Mouse (Mus musculus) CH12.LX (cell line): ENCODE measurements around the gene Picalm. TPM values are rescaled to one million over a fixed set of nuclear protein-coding genes. Genes with fewer than 3 reads are reported as not detected.

Experiments
- DNase-seq: peaks from one replicate; pipeline ENCODE4 v3.0.0-alpha.2; 2013; ENCODE audit errors: extremely low read depth
- H3K27ac ChIP-seq: 2 replicates; pipeline ENCODE4 v1.5.1; 2012; ENCODE audit warnings: low read depth, mild to moderate bottlenecking, control low read depth, moderate library complexity; ENCODE audit not compliant: insufficient read depth
- H3K27me3 ChIP-seq: replicated peaks from 2 replicates; pipeline ENCODE3; 2012; ENCODE audit warnings: inconsistent platforms
- H3K36me3 ChIP-seq, 2 experiments: replicated peaks in 1 of 2; 2 replicates each; pipeline versions ENCODE3 to v1.6.1; 2012; ENCODE audit warnings: inconsistent platforms in 1 of 2, low read length in 1 of 2, mild to moderate bottlenecking in 1 of 2, mixed read lengths in 1 of 2, moderate library complexity in 1 of 2; ENCODE audit not compliant: control insufficient read depth in 1 of 2, insufficient read depth in 1 of 2
- H3K4me1 ChIP-seq, 2 experiments: 2 replicates each; pipeline ENCODE4 v1.6.1; 2012; ENCODE audit warnings: inconsistent platforms in 1 of 2, moderate library complexity in 1 of 2; ENCODE audit not compliant: insufficient read depth in 2 of 2, control insufficient read depth in 1 of 2
- H3K4me2 ChIP-seq: 2 replicates; pipeline ENCODE4 v1.6.1; 2012; ENCODE audit warnings: low read depth, mild to moderate bottlenecking, control low read depth; ENCODE audit not compliant: poor library complexity, insufficient read depth, severe bottlenecking
- H3K4me3 ChIP-seq, 3 experiments: fragments of 150-350 bp in 1 of 3; sonication (generic) in 1 of 3; replicated peaks in 1 of 3; 2 replicates each; pipeline versions ENCODE3 to v1.5.1; 2011 to 2012; ENCODE audit warnings: low read depth in 2 of 3, low read length in 2 of 3, mild to moderate bottlenecking in 2 of 3, moderate library complexity in 2 of 3, control low read depth in 1 of 3, improper control_type of control experiment in 1 of 3, inconsistent platforms in 1 of 3, mixed read lengths in 1 of 3; ENCODE audit not compliant: poor library complexity in 1 of 3
- H3K79me2 ChIP-seq: replicated peaks from 2 replicates; pipeline ENCODE4 v1.6.1; 2012; ENCODE audit warnings: mild to moderate bottlenecking, moderate library complexity; ENCODE audit not compliant: control insufficient read depth, poor library complexity, insufficient read depth, severe bottlenecking; ENCODE audit errors: extremely low read depth
- H3K9ac ChIP-seq: 2 replicates; pipeline ENCODE4 v1.6.1; 2012; ENCODE audit warnings: low read depth, mild to moderate bottlenecking, control low read depth, moderate library complexity; ENCODE audit not compliant: insufficient read depth
- H3K9me3 ChIP-seq: replicated peaks from 2 replicates; pipeline ENCODE3; 2012; ENCODE audit warnings: low read length, inconsistent platforms, mixed read lengths
- BHLHE40 ChIP-seq: IDR thresholded peaks from 2 replicates; pipeline ENCODE4 v1.6.1; 2011; ENCODE audit warnings: mild to moderate bottlenecking, low read depth, low read length, improper control_type of control experiment
- CHD2 ChIP-seq: IDR thresholded peaks from 2 replicates; pipeline ENCODE4 v1.6.1; 2011; ENCODE audit warnings: low read length, improper control_type of control experiment
- CTCF ChIP-seq, 2 experiments: IDR thresholded peaks in 1 of 2; conservative IDR thresholded peaks in 1 of 2; 2 replicates each; pipeline ENCODE4 v1.5.1; 2011 to 2012; ENCODE audit warnings: low read depth in 2 of 2, low read length in 2 of 2, improper control_type of control experiment in 1 of 2, inconsistent platforms in 1 of 2, mild to moderate bottlenecking in 1 of 2, moderate library complexity in 1 of 2
- ELF1 ChIP-seq: IDR thresholded peaks from 2 replicates; pipeline ENCODE4 v1.6.1; 2014; ENCODE audit warnings: low read depth, mild to moderate bottlenecking, inconsistent platforms, low read length, improper control_type of control experiment
- EP300 ChIP-seq: IDR thresholded peaks from 2 replicates; pipeline ENCODE4 v1.6.1; 2011; ENCODE audit warnings: low read length, improper control_type of control experiment
- ETS1 ChIP-seq: conservative IDR thresholded peaks from 2 replicates; pipeline ENCODE4 v1.6.1; 2012; ENCODE audit warnings: low read depth, mild to moderate bottlenecking, inconsistent platforms, low read length, improper control_type of control experiment, moderate library complexity
- GABPA ChIP-seq: IDR thresholded peaks from 2 replicates; pipeline ENCODE4 v1.6.1; 2012; ENCODE audit warnings: low read depth, low read length, improper control_type of control experiment, inconsistent platforms; ENCODE audit not compliant: insufficient replicate concordance
- HCFC1 ChIP-seq: IDR thresholded peaks from 2 replicates; pipeline ENCODE4 v1.6.1; 2012; ENCODE audit warnings: low read depth, mild to moderate bottlenecking, inconsistent platforms, low read length, improper control_type of control experiment
- JUND ChIP-seq: conservative IDR thresholded peaks from 2 replicates; pipeline ENCODE4 v1.6.1; 2011; ENCODE audit warnings: low read depth, low read length, improper control_type of control experiment
- MAX ChIP-seq: IDR thresholded peaks from 2 replicates; pipeline ENCODE4 v1.6.1; 2011; ENCODE audit warnings: low read length, improper control_type of control experiment
- MAZ ChIP-seq: IDR thresholded peaks from 2 replicates; pipeline ENCODE4 v1.6.1; 2012; ENCODE audit warnings: low read depth, mild to moderate bottlenecking, inconsistent platforms, low read length, improper control_type of control experiment, moderate library complexity
- MEF2A ChIP-seq: IDR thresholded peaks from 2 replicates; pipeline ENCODE4 v1.6.1; 2014; ENCODE audit warnings: low read depth, mild to moderate bottlenecking, inconsistent platforms, low read length, improper control_type of control experiment, borderline replicate concordance
- MXI1 ChIP-seq: IDR thresholded peaks from 2 replicates; pipeline ENCODE4 v1.6.1; 2011; ENCODE audit warnings: mild to moderate bottlenecking, low read depth, low read length, improper control_type of control experiment
- MYC ChIP-seq: IDR thresholded peaks from 2 replicates; pipeline ENCODE4 v1.6.1; 2011; ENCODE audit warnings: low read depth, mild to moderate bottlenecking, improper control_type of control experiment, low read length
- NRF1 ChIP-seq: IDR thresholded peaks from 2 replicates; pipeline ENCODE4 v1.6.1; 2014; ENCODE audit warnings: low read depth, mild to moderate bottlenecking, inconsistent platforms, low read length, improper control_type of control experiment, moderate library complexity
- PAX5 ChIP-seq: IDR thresholded peaks from 2 replicates; pipeline ENCODE4 v1.6.1; 2012; ENCODE audit warnings: low read length, inconsistent platforms, mixed read lengths
- POLR2A ChIP-seq: IDR thresholded peaks from 2 replicates; pipeline ENCODE4 v1.6.1; 2011; ENCODE audit warnings: low read depth, mild to moderate bottlenecking, improper control_type of control experiment, low read length
- RCOR1 ChIP-seq: conservative IDR thresholded peaks from 2 replicates; pipeline ENCODE4 v1.6.1; 2012; ENCODE audit warnings: low read depth, mild to moderate bottlenecking, inconsistent platforms, low read length, improper control_type of control experiment
- SIN3A ChIP-seq: IDR thresholded peaks from 2 replicates; pipeline ENCODE4 v1.6.1; 2012; ENCODE audit warnings: low read length, improper control_type of control experiment, inconsistent platforms
- SMC3 ChIP-seq: IDR thresholded peaks from 2 replicates; pipeline ENCODE4 v1.6.1; 2011; ENCODE audit warnings: low read depth, low read length, improper control_type of control experiment
- ZKSCAN1 ChIP-seq: IDR thresholded peaks from 2 replicates; pipeline ENCODE4 v1.6.1; 2012; ENCODE audit warnings: low read depth, inconsistent platforms, low read length, improper control_type of control experiment, borderline replicate concordance
- ZNF384 ChIP-seq: IDR thresholded peaks from 2 replicates; pipeline ENCODE4 v1.6.1; 2012; ENCODE audit warnings: low read depth, low read length, improper control_type of control experiment, inconsistent platforms
- dilution Hi-C: fragments of 300-500 bp; cut with MboI; formaldehyde crosslinking; loops from 2 replicates; pipeline ENCODE4 v1.14.3; 2020; ENCODE audit warnings: low sequenced_read_pairs; ENCODE audit not compliant: extremely low pct_unique_long_range_greater_than_20kb, extremely low pct_ligation_motif_present
- in situ Hi-C: fragments of 300-500 bp; cut with MboI; formaldehyde crosslinking; loops from 3 replicates; pipeline ENCODE4 v1.14.3; 2019; ENCODE audit warnings: low sequenced_read_pairs, low pct_ligation_motif_present, low pct_unique_long_range_greater_than_20kb, mixed read lengths
- polyA plus RNA-seq: library from polyadenylated mRNA; unstranded; fragments of >175 nt; gene quantifications from 2 replicates; pipeline ENCODE4 v1.2.1, GENCODE M21; 2012; ENCODE audit warnings: low read depth; ENCODE audit not compliant: insufficient read length
- total RNA-seq, 2 experiments: library from RNA; depleted of rRNA; stranded (reverse); fragments of 300-350 nt in 1 of 2; fragments of >200 nt in 1 of 2; gene quantifications; 2 replicates each; pipeline ENCODE4 v1.2.3; 2012 to 2014

The Picalm gene
- total and polyA plus RNA-seq, 3 experiments, result 27.6 to 94.3 (median 53.4) TPM

- H3K27me3 ChIP-seq, result no peaks in the 10 kb centered on the region
- H3K9ac ChIP-seq, result peak overlapping the region; percentile 92
- no peaks in the 10 kb centered on the region for H3K9me3 ChIP-seq
- no peak for DNase-seq
- peak overlapping the region; percentile 100 for H3K4me2 ChIP-seq
- dilution Hi-C loops (no loop called here), in situ Hi-C loops (no loop called here)
- TF ChIP-seq CTCF (conservative IDR thresholded peaks at IDR 0.05 in 1 of 2, IDR thresholded peaks at IDR 0.05 in 1 of 2; ENCODE audit: low read depth in 2 of 2, low read length in 2 of 2) (no peak), MXI1 (peak; percentile 49; the same call in 1 of the 2 replicates), MEF2A (no peak), RCOR1 (no peak), BHLHE40 (peak; percentile 5; the same call in 1 of the 2 replicates), ETS1 (no peak), ZKSCAN1 (no peak), SIN3A (peak; percentile 75)
- no peak overlapping the region for H3K27ac ChIP-seq
- H3K36me3 ChIP-seq, result no peaks in the 10 kb centered on the region
- H3K4me3 ChIP-seq, result peak overlapping the region; percentile 78 to 94 (median 91)
- peaks cover 2 to 44% of the 10 kb centered on the region in 2 experiments for H3K4me1 ChIP-seq
- peaks cover 48% of the 10 kb centered on the region for H3K79me2 ChIP-seq
Measured at GRCm38 (mm10) chr7:90131376-90131651, 1.3 kb downstream of the Picalm start.

- Histone ChIP-seq H3K36me3 (peaks cover 0 to 3% of the 10 kb centered on the region in 2 experiments), H3K9ac (peak overlapping the region; percentile 92), H3K27me3 (no peaks in the 10 kb centered on the region), H3K4me1 (peaks cover 2 to 49% of the 10 kb centered on the region in 2 experiments), H3K9me3 (no peaks in the 10 kb centered on the region), H3K27ac (no peak overlapping the region), H3K4me3 (peak overlapping the region; percentile 78 to 94 (median 91)), H3K79me2 (peaks cover 53% of the 10 kb centered on the region), H3K4me2 (peak overlapping the region; percentile 100)
- in situ Hi-C loops (no loop called here), dilution Hi-C loops (no loop called here)
- DNase-seq, result no peak
- no peak for TF ChIP-seq NRF1
- TF ChIP-seq SIN3A, result peak; percentile 7; the same call in 1 of the 2 replicates
- TF ChIP-seq, all 38 proteins: peak for 1
Measured at GRCm38 (mm10) chr7:90131831-90132241, 1.8 kb downstream of the Picalm start.

GRCm38 (mm10) chr7:90132322-90132721, 2.3 kb downstream of the Picalm start:
- Histone ChIP-seq H3K36me3 (peaks cover 0 to 3% of the 10 kb centered on the region in 2 experiments), H3K9me3 (no peaks in the 10 kb centered on the region), H3K27ac (no peak overlapping the region), H3K4me2 (peak overlapping the region; percentile 100), H3K4me1 (peaks cover 2 to 50% of the 10 kb centered on the region in 2 experiments), H3K79me2 (peaks cover 56% of the 10 kb centered on the region), H3K27me3 (no peaks in the 10 kb centered on the region), H3K4me3 (peak overlapping the region; percentile 78 to 94 (median 91)), H3K9ac (peak overlapping the region; percentile 92)
- no peak for TF ChIP-seq ZKSCAN1
- TF ChIP-seq GABPA, result no peak
- TF ChIP-seq MYC, result no peak
- TF ChIP-seq MAX, result no peak
- TF ChIP-seq EP300, result no peak
- no peak for TF ChIP-seq ELF1
- no peak for TF ChIP-seq RCOR1
- no peak for TF ChIP-seq CHD2
- no peak for TF ChIP-seq ZNF384
- TF ChIP-seq JUND, result no peak
- TF ChIP-seq PAX5, result no peak
- no peak for TF ChIP-seq SMC3
- no peak for TF ChIP-seq MAZ
- TF ChIP-seq MEF2A, result no peak
- TF ChIP-seq CTCF (conservative IDR thresholded peaks at IDR 0.05 in 1 of 2, IDR thresholded peaks at IDR 0.05 in 1 of 2; ENCODE audit: low read depth in 2 of 2, low read length in 2 of 2), result no peak
- TF ChIP-seq HCFC1, result no peak
- TF ChIP-seq POLR2A, result no peak
- in situ Hi-C loops, result no loop called here
- dilution Hi-C loops, result no loop called here
- no peak for DNase-seq
